Mouse (Mus musculus) small intestine, adult 2 months (tissue): ENCODE results near the gene Utp4.

ENCODE experiments used
- CTCF ChIP-seq: fragments of 200-500 bp; IDR thresholded peaks from 2 replicates; pipeline ENCODE4 v1.5.1; 2012; ENCODE audit warnings: low read depth, mild to moderate bottlenecking, control low read depth, inconsistent platforms, low read length, moderate library complexity, mixed read lengths; ENCODE audit not compliant: insufficient replicate concordance, insufficient read length; ENCODE audit errors: extremely low read depth
- POLR2A ChIP-seq: fragments of 200-500 bp; IDR thresholded peaks from 2 replicates; pipeline ENCODE4 v1.6.1; 2012; ENCODE audit warnings: low read depth, mild to moderate bottlenecking, control low read depth, inconsistent platforms, low read length, moderate library complexity

- no peak for TF ChIP-seq CTCF
- no peak for TF ChIP-seq POLR2A
Observed at GRCm38 (mm10) chr8:106913631-106914030, 20.2 kb downstream of the Utp4 start.
